Mouse (Mus musculus) natural killer cell, adult 2 months (primary cell): ENCODE data around the gene Nkx2-3.

Source experiments
- DNase-seq, 2 experiments: peaks; one replicate each; pipeline ENCODE4 v3.0.0; 2022; ENCODE audit warnings: low spot score in 2 of 2

The Nkx2-3 gene

GRCm38 (mm10) chr19:43605666-43606551, 6.2 kb upstream of the Nkx2-3 start:
- no peak for DNase-seq

GRCm38 (mm10) chr19:43606552-43607530, 5.3 kb upstream of the Nkx2-3 start:
- no peak for DNase-seq

- no peak for DNase-seq
These were observed 4.1 kb upstream of the Nkx2-3 start for GRCm38 (mm10) chr19:43607842-43608680.

- no peak for DNase-seq
These were observed 3.2 kb upstream of the Nkx2-3 start for GRCm38 (mm10) chr19:43608711-43609457.

- DNase-seq, result no peak
These were observed 2.4 kb upstream of the Nkx2-3 start for GRCm38 (mm10) chr19:43609458-43610330.

GRCm38 (mm10) chr19:43610341-43610848, 1.7 kb upstream of the Nkx2-3 start:
- no peak for DNase-seq

- DNase-seq, result no peak
These were observed 1.0 kb upstream of the Nkx2-3 start for GRCm38 (mm10) chr19:43611110-43611509.

- DNase-seq, result no peak
These were observed 564 bp upstream of the Nkx2-3 start for GRCm38 (mm10) chr19:43611561-43611960.

- no peak for DNase-seq
These were observed 411 bp downstream of the Nkx2-3 start for GRCm38 (mm10) chr19:43612501-43612971.

- no peak for DNase-seq
These were observed 1.4 kb downstream of the Nkx2-3 start for GRCm38 (mm10) chr19:43613293-43614130.

- DNase-seq, result peak in 1 of 2 experiments; percentile 20
These were observed 2.4 kb downstream of the Nkx2-3 start for GRCm38 (mm10) chr19:43614341-43615073.

- DNase-seq, result no peak
These were observed 2.9 kb downstream of the Nkx2-3 start for GRCm38 (mm10) chr19:43615074-43615445.

- no peak for DNase-seq
These were observed 3.7 kb downstream of the Nkx2-3 start for GRCm38 (mm10) chr19:43615571-43616414.

- DNase-seq, result no peak
These were observed 4.3 kb downstream of the Nkx2-3 start for GRCm38 (mm10) chr19:43616415-43616861.

GRCm38 (mm10) chr19:43616889-43617288, 4.8 kb downstream of the Nkx2-3 start:
- DNase-seq, result no peak

GRCm38 (mm10) chr19:43617761-43618349, 5.7 kb downstream of the Nkx2-3 start:
- DNase-seq, result no peak
